Mouse (Mus musculus) small intestine, adult 2 months (tissue): Measurements from ENCODE around the gene Ppan.

Experiments used
- CTCF ChIP-seq: fragments of 200-500 bp; IDR thresholded peaks from 2 replicates; pipeline ENCODE4 v1.5.1; 2012; ENCODE audit warnings: low read depth, mild to moderate bottlenecking, control low read depth, inconsistent platforms, low read length, moderate library complexity, mixed read lengths; ENCODE audit not compliant: insufficient replicate concordance, insufficient read length; ENCODE audit errors: extremely low read depth
- POLR2A ChIP-seq: fragments of 200-500 bp; IDR thresholded peaks from 2 replicates; pipeline ENCODE4 v1.6.1; 2012; ENCODE audit warnings: low read depth, mild to moderate bottlenecking, control low read depth, inconsistent platforms, low read length, moderate library complexity

DNA sequence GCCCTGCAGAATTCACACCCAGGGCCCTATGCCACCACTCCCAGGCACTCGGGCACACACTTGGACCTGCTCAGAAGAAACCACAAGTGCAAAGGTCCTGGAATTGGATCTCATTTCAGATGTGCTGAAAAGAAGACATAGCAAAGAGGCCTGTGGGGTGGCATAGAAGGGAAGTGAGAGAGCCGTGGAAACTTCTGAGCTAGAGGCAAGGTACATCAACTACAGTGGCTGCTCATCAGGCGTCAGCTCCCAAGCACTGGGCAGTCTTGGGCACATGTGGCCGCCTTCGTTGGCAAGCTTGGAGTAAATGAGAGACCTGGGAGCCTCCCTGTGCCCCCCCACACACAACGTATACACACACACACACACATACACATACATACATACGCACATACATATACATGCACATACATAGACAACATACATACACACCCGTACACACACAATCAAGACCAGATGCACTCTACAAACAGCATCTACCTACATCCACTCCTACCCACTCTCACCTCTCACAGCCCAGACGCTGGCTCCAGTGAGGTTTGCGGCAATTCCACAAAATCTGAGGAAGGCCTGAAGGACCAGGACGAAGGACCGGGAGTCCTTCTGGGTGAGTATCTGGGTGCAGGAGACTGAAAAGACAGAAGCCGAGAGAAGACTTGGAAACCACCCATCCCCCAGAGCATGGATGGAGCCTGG is 8.7 kb upstream of the Ppan start, which contains the start of gene Angptl6:
- no peak for TF ChIP-seq CTCF
- no peak for TF ChIP-seq POLR2A
